Mouse (Mus musculus): ENCODE data around the gene Cdc6. TPM values are rescaled to one million over a fixed set of nuclear protein-coding genes. Genes with fewer than 3 reads are reported as not detected.

The Cdc6 gene
- polyA plus RNA-seq, 1 experiment: 2.9 TPM

DNA sequence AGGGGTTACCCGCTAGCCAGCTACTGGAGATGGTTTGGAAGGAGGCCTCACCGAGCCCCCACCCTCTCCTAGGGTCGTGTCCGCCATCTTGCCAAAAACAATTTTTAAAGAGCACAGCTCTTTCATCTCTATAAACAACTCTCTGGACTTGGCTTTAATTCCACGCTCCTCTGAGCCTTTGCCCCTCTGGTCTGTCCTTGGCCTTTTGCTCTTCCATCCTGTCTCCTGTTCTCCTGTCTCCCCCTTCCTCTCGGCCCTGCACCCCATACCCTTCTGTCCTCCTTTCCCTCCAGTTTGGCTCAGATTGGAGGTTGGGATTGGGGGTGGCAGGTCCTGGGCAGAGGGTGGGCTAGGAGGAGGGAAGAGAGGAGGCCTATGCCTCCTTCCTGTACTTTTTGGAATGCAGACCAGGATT lies 56.6 kb downstream of the Cdc6 start:
- no peaks in the 10 kb centered on the region for H3K27me3 ChIP-seq (ENCODE audit: control insufficient read depth, insufficient read depth, low read length)
- H3K4me3 ChIP-seq (ENCODE audit: control insufficient read depth, low read depth, low read length): no peak overlapping the region; the same call in 1 of the 2 replicates
- peaks cover 57% of the 10 kb centered on the region for H3K4me1 ChIP-seq (ENCODE audit: control insufficient read depth, insufficient read depth, low read length)
- H3K27ac ChIP-seq (ENCODE audit: control insufficient read depth, insufficient read depth, low read depth, low read length): peak overlapping the region; percentile 15
- TF ChIP-seq CTCF (IDR thresholded peaks at IDR 0.05; ENCODE audit: control insufficient read depth, insufficient read depth, insufficient replicate concordance, low read depth, low read length) (no peak), POLR2A (IDR thresholded peaks at IDR 0.05; ENCODE audit: control insufficient read depth, low read depth, low read length) (no peak)
- no peaks in the 10 kb centered on the region for H3K36me3 ChIP-seq (ENCODE audit: control insufficient read depth, insufficient read depth, low read length)

DNA sequence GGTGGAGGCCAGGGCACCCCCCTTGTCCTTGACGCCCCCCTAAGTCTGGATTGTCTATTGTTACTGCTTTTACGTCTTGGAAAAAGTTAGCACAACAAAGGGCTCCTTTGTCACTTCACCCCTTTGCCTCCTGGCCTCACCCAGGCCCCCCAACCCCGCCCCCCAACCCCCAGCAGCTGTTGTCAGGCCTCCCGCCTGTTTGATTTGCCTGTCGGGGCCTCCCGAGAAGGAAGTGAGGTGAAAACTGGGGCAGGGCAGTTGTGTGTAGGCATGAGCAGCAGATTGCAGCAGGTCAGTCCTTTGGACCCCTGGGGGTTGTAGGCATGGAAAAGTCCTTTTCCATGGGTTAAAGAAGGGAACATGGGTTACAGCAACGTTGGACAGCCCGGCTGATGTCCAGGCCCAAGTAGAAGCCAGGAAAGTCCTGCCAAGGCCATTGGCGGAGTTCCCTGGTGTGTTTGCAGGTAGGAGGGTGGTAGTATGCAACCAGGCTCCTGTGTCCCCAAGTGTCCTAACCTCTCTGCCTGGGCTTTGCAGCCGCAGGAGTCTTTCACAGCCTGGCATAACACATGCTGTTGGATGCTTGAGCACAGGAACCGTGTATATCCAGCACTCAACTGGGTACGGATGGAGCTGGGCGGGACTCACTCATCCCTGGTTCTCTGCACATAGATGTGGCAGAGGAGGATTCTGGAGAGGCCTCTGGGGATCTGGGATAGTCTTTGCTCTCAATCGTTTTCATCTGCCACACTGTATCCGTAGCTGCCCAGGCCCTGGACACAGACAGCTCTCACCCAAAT lies 57.2 kb downstream of the Cdc6 start:
- no peaks in the 10 kb centered on the region for H3K36me3 ChIP-seq (ENCODE audit: control insufficient read depth, insufficient read depth, low read length)
- TF ChIP-seq CTCF (IDR thresholded peaks at IDR 0.05; ENCODE audit: control insufficient read depth, insufficient read depth, insufficient replicate concordance, low read depth, low read length): no peak
- no peak for TF ChIP-seq POLR2A (IDR thresholded peaks at IDR 0.05; ENCODE audit: control insufficient read depth, low read depth, low read length)
- peak overlapping the region; percentile 33 for H3K27ac ChIP-seq (ENCODE audit: control insufficient read depth, insufficient read depth, low read depth, low read length)
- no peaks in the 10 kb centered on the region for H3K27me3 ChIP-seq (ENCODE audit: control insufficient read depth, insufficient read depth, low read length)
- H3K4me3 ChIP-seq (ENCODE audit: control insufficient read depth, low read depth, low read length): 0 out of 2 replicates have a peak overlapping the region, but pooled peaks have one; percentile 25
- H3K4me1 ChIP-seq (ENCODE audit: control insufficient read depth, insufficient read depth, low read length): peaks cover 52% of the 10 kb centered on the region

DNA sequence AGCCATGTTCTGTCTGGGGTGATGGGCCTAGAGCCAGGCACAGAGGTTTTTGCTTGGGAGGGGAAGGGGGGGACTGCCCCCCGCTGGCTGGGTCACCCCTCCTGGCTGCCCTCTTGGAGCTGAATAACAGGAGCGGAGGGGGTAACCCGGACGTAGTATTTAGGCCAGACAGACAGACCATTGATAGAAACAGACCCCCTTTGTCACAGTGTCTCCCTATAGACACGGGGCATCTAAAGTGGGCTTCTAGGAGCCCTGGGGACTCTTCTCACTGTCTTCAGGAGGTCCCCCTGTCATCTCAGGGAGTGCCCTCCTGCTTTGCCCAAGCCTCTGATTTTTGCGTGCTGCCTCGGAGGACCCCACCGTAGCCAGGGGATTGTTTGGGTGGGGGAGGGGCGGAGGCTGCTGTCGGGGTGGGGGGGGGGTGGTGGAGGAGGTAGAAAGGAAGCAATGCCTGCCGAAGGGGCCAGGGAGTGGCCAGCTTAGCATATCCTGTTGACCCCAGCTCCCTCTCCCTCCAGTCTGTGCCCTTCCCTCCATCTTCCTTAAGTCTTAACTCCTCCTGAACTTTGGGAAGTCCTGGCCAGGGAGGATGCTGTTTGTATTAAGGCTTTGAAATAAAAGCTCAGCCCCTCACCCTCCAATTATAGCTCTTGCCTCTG lies 57.9 kb downstream of the Cdc6 start:
- Histone ChIP-seq H3K27me3 (ENCODE audit: control insufficient read depth, insufficient read depth, low read length) (no peaks in the 10 kb centered on the region), H3K27ac (ENCODE audit: control insufficient read depth, insufficient read depth, low read depth, low read length) (no peak overlapping the region; the same call in 1 of the 2 replicates), H3K36me3 (ENCODE audit: control insufficient read depth, insufficient read depth, low read length) (no peaks in the 10 kb centered on the region), H3K4me1 (ENCODE audit: control insufficient read depth, insufficient read depth, low read length) (peaks cover 49% of the 10 kb centered on the region), H3K4me3 (ENCODE audit: control insufficient read depth, low read depth, low read length) (peak overlapping the region; percentile 61)
- TF ChIP-seq CTCF (IDR thresholded peaks at IDR 0.05; ENCODE audit: control insufficient read depth, insufficient read depth, insufficient replicate concordance, low read depth, low read length): no peak
- TF ChIP-seq POLR2A (IDR thresholded peaks at IDR 0.05; ENCODE audit: control insufficient read depth, low read depth, low read length): no peak

DNA sequence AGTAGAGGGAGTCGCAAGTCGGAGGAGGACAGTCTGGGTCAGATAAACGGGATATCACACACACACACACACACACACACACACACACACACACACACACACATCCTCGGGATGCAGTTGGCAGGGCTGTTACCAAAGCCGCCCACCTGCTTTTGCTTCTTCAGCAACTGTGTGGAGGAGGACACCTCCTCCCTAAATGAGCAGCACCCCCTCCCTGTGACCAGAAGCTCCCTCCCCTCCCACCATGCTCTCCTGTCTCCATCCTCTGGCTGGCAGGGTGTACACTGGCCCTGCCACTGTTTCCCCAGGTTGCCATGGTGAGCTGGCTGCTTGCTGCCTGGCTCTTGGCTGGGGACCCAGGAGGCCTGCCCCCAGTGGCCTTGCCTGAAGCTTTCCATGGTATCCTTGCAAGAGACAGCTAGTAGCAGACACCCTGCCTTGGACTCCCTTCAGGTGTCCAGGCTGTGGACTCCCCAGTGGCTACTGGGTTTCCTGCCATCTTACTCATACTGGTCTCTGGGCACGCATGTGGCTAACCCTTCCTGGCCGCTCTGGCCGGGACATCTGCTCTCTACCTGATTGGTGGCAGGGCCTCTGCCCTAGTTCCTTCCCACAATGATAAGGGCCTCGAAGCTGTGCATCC lies 59.0 kb downstream of the Cdc6 start:
- H3K27ac ChIP-seq (ENCODE audit: control insufficient read depth, insufficient read depth, low read depth, low read length): peak overlapping the region; percentile 15; the same call in 1 of the 2 replicates
- no peaks in the 10 kb centered on the region for H3K36me3 ChIP-seq (ENCODE audit: control insufficient read depth, insufficient read depth, low read length)
- H3K4me1 ChIP-seq (ENCODE audit: control insufficient read depth, insufficient read depth, low read length): peaks cover 43% of the 10 kb centered on the region
- no peak for TF ChIP-seq POLR2A (IDR thresholded peaks at IDR 0.05; ENCODE audit: control insufficient read depth, low read depth, low read length)
- no peaks in the 10 kb centered on the region for H3K27me3 ChIP-seq (ENCODE audit: control insufficient read depth, insufficient read depth, low read length)
- H3K4me3 ChIP-seq (ENCODE audit: control insufficient read depth, low read depth, low read length): peak overlapping the region; percentile 61

DNA sequence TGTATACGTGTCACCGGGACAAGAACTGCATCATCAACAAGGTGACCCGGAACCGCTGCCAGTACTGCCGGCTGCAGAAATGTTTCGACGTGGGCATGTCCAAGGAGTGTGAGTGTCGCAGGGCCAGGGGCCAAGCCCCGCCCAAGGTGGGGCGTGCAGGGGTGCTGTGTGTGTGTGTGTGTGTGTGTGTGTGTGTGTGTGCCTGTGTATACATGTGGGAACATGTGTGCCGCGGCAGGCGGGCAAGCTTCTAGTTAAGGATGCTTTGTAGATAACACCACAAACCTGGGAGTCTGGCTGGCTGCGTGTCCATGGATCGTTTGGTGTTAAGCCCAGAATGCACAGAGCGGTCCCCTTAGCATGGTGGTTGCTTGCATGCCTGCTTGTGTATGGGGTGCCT lies 60.5 kb downstream of the Cdc6 start:
- H3K4me1 ChIP-seq (ENCODE audit: control insufficient read depth, insufficient read depth, low read length): peaks cover 39% of the 10 kb centered on the region
- H3K36me3 ChIP-seq (ENCODE audit: control insufficient read depth, insufficient read depth, low read length): no peaks in the 10 kb centered on the region
- 0 out of 2 replicates have a peak overlapping the region, but pooled peaks have one; percentile 5 for H3K27ac ChIP-seq (ENCODE audit: control insufficient read depth, insufficient read depth, low read depth, low read length)
- H3K4me3 ChIP-seq (ENCODE audit: control insufficient read depth, low read depth, low read length): peak overlapping the region; percentile 33
- TF ChIP-seq POLR2A (IDR thresholded peaks at IDR 0.05; ENCODE audit: control insufficient read depth, low read depth, low read length) (no peak), CTCF (IDR thresholded peaks at IDR 0.05; ENCODE audit: control insufficient read depth, insufficient read depth, insufficient replicate concordance, low read depth, low read length) (no peak)
- H3K27me3 ChIP-seq (ENCODE audit: control insufficient read depth, insufficient read depth, low read length): no peaks in the 10 kb centered on the region

DNA sequence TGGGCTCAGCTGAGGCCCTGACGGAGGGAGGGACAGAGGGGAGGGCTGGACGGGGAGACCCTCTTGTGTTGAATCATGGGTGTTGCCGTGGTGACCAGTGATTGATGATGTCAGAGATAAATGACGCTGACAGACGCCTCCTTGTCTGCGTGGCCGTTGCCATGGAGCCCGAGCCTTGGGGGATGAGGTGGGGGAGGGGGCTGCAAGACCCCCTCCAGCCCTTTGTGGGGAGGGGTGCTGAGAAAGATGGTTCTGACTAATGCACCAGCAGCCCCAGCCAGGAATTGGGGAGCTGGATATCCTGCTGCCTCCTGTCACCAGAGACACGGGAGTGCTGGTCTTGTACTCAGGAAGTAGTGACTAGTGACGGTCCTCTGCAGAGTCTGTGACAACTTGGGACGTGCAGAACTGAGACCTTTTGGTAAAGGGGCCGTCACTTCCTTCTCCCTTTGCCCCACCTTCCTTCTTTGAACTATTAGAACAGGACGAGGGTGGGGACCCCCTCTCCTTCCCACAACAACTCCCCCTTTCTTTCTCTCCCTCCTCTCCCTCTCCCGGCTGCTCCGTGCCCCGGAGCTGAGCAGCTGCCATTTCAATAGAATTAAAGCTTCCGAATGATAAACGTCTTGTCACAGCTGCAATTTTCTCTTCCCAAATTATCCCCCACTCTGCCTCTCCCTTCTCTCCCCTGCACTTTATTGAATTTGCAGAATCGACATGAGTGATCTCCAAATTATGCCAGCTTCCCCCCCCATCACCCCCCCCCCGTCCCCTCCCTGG lies 61.3 kb downstream of the Cdc6 start:
- Histone ChIP-seq H3K36me3 (ENCODE audit: control insufficient read depth, insufficient read depth, low read length) (no peaks in the 10 kb centered on the region), H3K27ac (ENCODE audit: control insufficient read depth, insufficient read depth, low read depth, low read length) (no peak overlapping the region), H3K4me3 (ENCODE audit: control insufficient read depth, low read depth, low read length) (peak overlapping the region; percentile 33), H3K4me1 (ENCODE audit: control insufficient read depth, insufficient read depth, low read length) (peaks cover 39% of the 10 kb centered on the region), H3K27me3 (ENCODE audit: control insufficient read depth, insufficient read depth, low read length) (no peaks in the 10 kb centered on the region)
- TF ChIP-seq POLR2A (IDR thresholded peaks at IDR 0.05; ENCODE audit: control insufficient read depth, low read depth, low read length) (peak; percentile 55; the same call in 1 of the 2 replicates), CTCF (IDR thresholded peaks at IDR 0.05; ENCODE audit: control insufficient read depth, insufficient read depth, insufficient replicate concordance, low read depth, low read length) (no peak)

All from testis, adult 2 months (tissue).